Mouse (Mus musculus) bone marrow, adult 2 months (tissue): ENCODE results near the gene 1700025G04Rik.

ENCODE experiments used
- CTCF ChIP-seq: fragments of 200-500 bp; IDR thresholded peaks from 2 replicates; pipeline ENCODE4 v1.5.1; 2011; ENCODE audit warnings: low read length, control low read depth; ENCODE audit not compliant: control insufficient read depth, insufficient read depth
- POLR2A ChIP-seq: fragments of 200-500 bp; IDR thresholded peaks from 2 replicates; pipeline ENCODE4 v1.6.1; 2011; ENCODE audit warnings: low read depth, mild to moderate bottlenecking, control low read depth, low read length, borderline replicate concordance; ENCODE audit not compliant: control insufficient read depth

DNA sequence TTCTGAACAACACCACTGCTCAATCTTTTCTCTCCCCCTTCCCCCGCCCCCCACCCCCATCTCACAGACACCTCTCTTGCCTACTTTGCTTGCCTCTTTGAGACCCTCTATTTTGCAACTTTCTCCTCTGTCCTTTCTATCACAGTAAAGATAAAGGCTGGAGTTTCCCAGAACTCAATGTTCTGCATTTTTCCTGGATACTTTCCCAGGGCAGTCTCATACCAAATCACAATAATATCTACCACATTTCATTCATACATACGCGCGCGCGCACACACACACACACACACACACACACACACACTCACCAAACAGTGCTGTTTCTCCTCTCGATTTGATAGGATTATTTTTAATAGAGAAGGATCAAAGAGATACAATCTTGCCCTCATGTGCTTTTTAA is 8.8 kb downstream of the 1700025G04Rik start:
- TF ChIP-seq POLR2A (no peak), CTCF (no peak)
